Mouse (Mus musculus) forebrain, embryonic 10.5 days (tissue): ENCODE results near the gene Pnpt1. TPM values are rescaled to one million over a fixed set of nuclear protein-coding genes. Genes with fewer than 3 reads are reported as not detected.

Source experiments
- DNase-seq: peaks from one replicate; pipeline ENCODE4 v3.0.0-alpha.2; 2017; ENCODE audit warnings: low spot score; ENCODE audit errors: extremely low spot score
- H3K27ac ChIP-seq: fragments of 300-500 bp; sonication (generic); 2 replicates; pipeline ENCODE4 v1.5.1; 2016; ENCODE audit warnings: mild to moderate bottlenecking
- H3K27me3 ChIP-seq: fragments of 300-500 bp; sonication (generic); 2 replicates; pipeline ENCODE4 v1.6.1; 2016; ENCODE audit warnings: mild to moderate bottlenecking; ENCODE audit not compliant: poor library complexity, severe bottlenecking
- H3K36me3 ChIP-seq: fragments of 300-500 bp; sonication (generic); replicated peaks from 2 replicates; pipeline ENCODE4 v1.6.1; 2016; ENCODE audit warnings: mild to moderate bottlenecking, moderate library complexity
- H3K4me1 ChIP-seq: fragments of 300-500 bp; sonication (generic); 2 replicates; pipeline ENCODE4 v1.6.1; 2016
- H3K4me3 ChIP-seq: fragments of 300-500 bp; sonication (generic); 2 replicates; pipeline ENCODE4 v1.5.1; 2016; ENCODE audit warnings: mild to moderate bottlenecking, moderate library complexity
- H3K9me3 ChIP-seq: fragments of 300-500 bp; sonication (generic); 2 replicates; pipeline ENCODE4 v1.6.1; 2016; ENCODE audit warnings: mild to moderate bottlenecking, moderate library complexity
- WGBS: fragments of 180-500 bp; shearing (Covaris S2); methylation state at CpG from one replicate; pipeline ENCODE4 v1.1.7; 2016; 5-methylcytosine and 5-hydroxymethylcytosine counted together
- polyA plus RNA-seq: library from polyadenylated mRNA; unstranded; fragments of >200 nt; fragmentation: Nextera tagmentation; extraction: Ambion mirVana; gene quantifications from 2 replicates; pipeline ENCODE4 v1.2.1, GENCODE M21; 2016

Pnpt1 gene
- polyA plus RNA-seq: 42.9 and 49.6 TPM in 2 replicates

- Histone ChIP-seq H3K27ac (peak within 1 kb of the TSS; percentile 93), H3K4me3 (peak within 1 kb of the TSS; percentile 83), H3K36me3 (peaks cover 28% of the 10 kb centered on the region), H3K9me3 (no peaks in the 10 kb centered on the region), H3K27me3 (no peaks in the 10 kb centered on the region), H3K4me1 (peaks cover 12% of the 10 kb centered on the region)
- WGBS: 8% methylated on average over 50 of the region's 50 CpGs
- DNase-seq: peak; percentile 90
These were observed at the start of gene Pnpt1 for GRCm38 (mm10) chr11:29130385-29131355. Gene Pnpt1, plus strand, starts transcription at chr11:29130744.

- DNase-seq: no peak
- Histone ChIP-seq H3K27me3 (no peaks in the 10 kb centered on the region), H3K4me1 (no peaks in the 10 kb centered on the region), H3K36me3 (no peaks in the 10 kb centered on the region), H3K9me3 (no peaks in the 10 kb centered on the region), H3K27ac (no peak overlapping the region), H3K4me3 (no peak overlapping the region)
- WGBS: 88% methylated on average over 2 of the region's 2 CpGs
These were observed 38.1 kb upstream of the Pnpt1 start for GRCm38 (mm10) chr11:29092403-29092802.

GRCm38 (mm10) chr11:29098926-29099325 lies 31.6 kb upstream of the Pnpt1 start:
- Histone ChIP-seq H3K27me3 (no peaks in the 10 kb centered on the region), H3K27ac (no peak overlapping the region), H3K9me3 (no peaks in the 10 kb centered on the region), H3K4me1 (no peaks in the 10 kb centered on the region), H3K4me3 (no peak overlapping the region), H3K36me3 (no peaks in the 10 kb centered on the region)
- 66% methylated on average over 2 of the region's 2 CpGs for WGBS
- DNase-seq: no peak

- Histone ChIP-seq H3K9me3 (no peaks in the 10 kb centered on the region), H3K36me3 (peaks cover 21% of the 10 kb centered on the region), H3K27ac (peak overlapping the region; percentile 93), H3K4me3 (peak overlapping the region; percentile 83), H3K4me1 (peaks cover 12% of the 10 kb centered on the region), H3K27me3 (no peaks in the 10 kb centered on the region)
- no peak for DNase-seq
- WGBS: 71% methylated on average over 11 of the region's 11 CpGs
These were observed 621 bp upstream of the Pnpt1 start for GRCm38 (mm10) chr11:29129862-29130384.

- Histone ChIP-seq H3K36me3 (peaks cover 88% of the 10 kb centered on the region), H3K9me3 (no peaks in the 10 kb centered on the region), H3K4me3 (no peak overlapping the region), H3K27ac (no peak overlapping the region), H3K27me3 (no peaks in the 10 kb centered on the region), H3K4me1 (no peaks in the 10 kb centered on the region)
- WGBS: 81% methylated on average over 1 of the region's 1 CpGs
- no peak for DNase-seq
These were observed 10.1 kb downstream of the Pnpt1 start for GRCm38 (mm10) chr11:29140671-29141070.

- peaks cover 87% of the 10 kb centered on the region for H3K36me3 ChIP-seq
- H3K27me3 ChIP-seq: no peaks in the 10 kb centered on the region
- no peak for DNase-seq
- H3K4me1 ChIP-seq: no peaks in the 10 kb centered on the region
- H3K27ac ChIP-seq: no peak overlapping the region
- H3K9me3 ChIP-seq: no peaks in the 10 kb centered on the region
- H3K4me3 ChIP-seq: no peak overlapping the region
- WGBS: 92% methylated on average over 2 of the region's 2 CpGs
These were observed 18.4 kb downstream of the Pnpt1 start for GRCm38 (mm10) chr11:29148901-29149300.

GRCm38 (mm10) chr11:29163569-29163968 lies 33.0 kb downstream of the Pnpt1 start:
- 93% methylated on average over 4 of the region's 4 CpGs for WGBS
- peaks cover 53% of the 10 kb centered on the region for H3K36me3 ChIP-seq

GRCm38 (mm10) chr11:29171959-29172391 lies 41.4 kb downstream of the Pnpt1 start:
- DNase-seq: peak; percentile 36
- peak overlapping the region; percentile 95 for H3K4me3 ChIP-seq
- H3K9me3 ChIP-seq: no peaks in the 10 kb centered on the region
- H3K4me1 ChIP-seq: peaks cover 28% of the 10 kb centered on the region
- H3K27me3 ChIP-seq: no peaks in the 10 kb centered on the region
- peak overlapping the region; percentile 99 for H3K27ac ChIP-seq
- WGBS: under 1% methylated on average over 34 of the region's 34 CpGs
- no peaks in the 10 kb centered on the region for H3K36me3 ChIP-seq

More at GRCm38 (mm10) chr11:29163569-29163968, 33.0 kb downstream of the Pnpt1 start:
- no peak overlapping the region for H3K27ac ChIP-seq
- no peaks in the 10 kb centered on the region for H3K9me3 ChIP-seq
- H3K4me3 ChIP-seq: no peak overlapping the region
- H3K27me3 ChIP-seq: no peaks in the 10 kb centered on the region
- H3K4me1 ChIP-seq: no peaks in the 10 kb centered on the region
- DNase-seq: no peak

- peak within 1 kb of the TSS; percentile 95 for H3K4me3 ChIP-seq
- no peaks in the 10 kb centered on the region for H3K9me3 ChIP-seq
- H3K4me1 ChIP-seq: peaks cover 28% of the 10 kb centered on the region
- peak within 1 kb of the TSS; percentile 99 for H3K27ac ChIP-seq
- no peaks in the 10 kb centered on the region; the same call in 1 of the 2 replicates for H3K36me3 ChIP-seq
- no peaks in the 10 kb centered on the region for H3K27me3 ChIP-seq
- peak; percentile 98 for DNase-seq
- WGBS: under 1% methylated on average over 50 of the region's 50 CpGs
These were observed 42.1 kb downstream of the Pnpt1 start, which contains the start of gene Ppp4r3b for GRCm38 (mm10) chr11:29172563-29173124. Gene Ppp4r3b, plus strand, starts transcription at chr11:29172890.

GRCm38 (mm10) chr11:29173125-29173631 lies 42.6 kb downstream of the Pnpt1 start:
- DNase-seq: peak; percentile 70
- H3K27ac ChIP-seq: peak overlapping the region; percentile 99
- WGBS: under 1% methylated on average over 38 of the region's 38 CpGs
- H3K4me1 ChIP-seq: peaks cover 28% of the 10 kb centered on the region
- H3K4me3 ChIP-seq: peak overlapping the region; percentile 95
- H3K9me3 ChIP-seq: no peaks in the 10 kb centered on the region
- H3K36me3 ChIP-seq: no peaks in the 10 kb centered on the region; the same call in 1 of the 2 replicates
- no peaks in the 10 kb centered on the region for H3K27me3 ChIP-seq

- Histone ChIP-seq H3K9me3 (no peaks in the 10 kb centered on the region), H3K4me1 (peaks cover 28% of the 10 kb centered on the region), H3K36me3 (peaks cover 3% of the 10 kb centered on the region; the same call in 1 of the 2 replicates), H3K4me3 (peak overlapping the region; percentile 95), H3K27ac (peak overlapping the region; percentile 99), H3K27me3 (no peaks in the 10 kb centered on the region)
- no peak for DNase-seq
- 11% methylated on average over 13 of the region's 13 CpGs for WGBS
These were observed 43.3 kb downstream of the Pnpt1 start for GRCm38 (mm10) chr11:29173706-29174436.

- Histone ChIP-seq H3K4me3 (no peak overlapping the region), H3K36me3 (peaks cover 43% of the 10 kb centered on the region), H3K27ac (no peak overlapping the region), H3K4me1 (peaks cover 6% of the 10 kb centered on the region), H3K27me3 (no peaks in the 10 kb centered on the region), H3K9me3 (no peaks in the 10 kb centered on the region)
- DNase-seq: no peak
- 89% methylated on average over 1 of the region's 1 CpGs for WGBS
These were observed 48.8 kb downstream of the Pnpt1 start for GRCm38 (mm10) chr11:29179319-29179718.
